Mouse (Mus musculus) activated CD4-positive, CD25-positive, alpha-beta regulatory T cell, adult 4 months (primary cell): ENCODE measurements around the gene Xylt1. TPM values are rescaled to one million over a fixed set of nuclear protein-coding genes. Genes with fewer than 3 reads are reported as not detected.

ENCODE experiments used
- ATAC-seq: one replicate; pipeline ENCODE4 v1.8.0; 2017
- polyA plus RNA-seq, 2 experiments: library from polyadenylated mRNA; unstranded; fragments of 100-300 nt; shearing (Covaris generic); gene quantifications; one replicate each; pipeline ENCODE4 v1.2.1; 2017

The Xylt1 gene
- polyA plus RNA-seq, 2 experiments from 2014 or later, result 1.9 to 3.2 TPM

- no peak for ATAC-seq
These were observed 14.7 kb downstream of the Xylt1 start for GRCm38 (mm10) chr7:117395511-117395910.

- ATAC-seq, result no peak
These were observed 17.1 kb downstream of the Xylt1 start for GRCm38 (mm10) chr7:117397877-117398276.

- ATAC-seq, result no peak
These were observed 19.2 kb downstream of the Xylt1 start for GRCm38 (mm10) chr7:117399971-117400370.

- no peak for ATAC-seq
These were observed 20.8 kb downstream of the Xylt1 start for GRCm38 (mm10) chr7:117401581-117401980.

GRCm38 (mm10) chr7:117406336-117406735 lies 25.6 kb downstream of the Xylt1 start:
- ATAC-seq, result no peak

GRCm38 (mm10) chr7:117409268-117409988 lies 28.6 kb downstream of the Xylt1 start:
- ATAC-seq, result no peak

GRCm38 (mm10) chr7:117411874-117412273 lies 31.1 kb downstream of the Xylt1 start:
- ATAC-seq, result no peak

- ATAC-seq, result no peak
These were observed 31.6 kb downstream of the Xylt1 start for GRCm38 (mm10) chr7:117412405-117412804.

- ATAC-seq, result peak; percentile 89
These were observed 33.7 kb downstream of the Xylt1 start for GRCm38 (mm10) chr7:117414341-117415008.

- no peak for ATAC-seq
These were observed 34.2 kb downstream of the Xylt1 start for GRCm38 (mm10) chr7:117415009-117415363.

- ATAC-seq, result no peak
These were observed 38.3 kb downstream of the Xylt1 start for GRCm38 (mm10) chr7:117419041-117419440.

GRCm38 (mm10) chr7:117419846-117420245 lies 39.1 kb downstream of the Xylt1 start:
- ATAC-seq, result no peak

GRCm38 (mm10) chr7:117420301-117420700 lies 39.5 kb downstream of the Xylt1 start:
- no peak for ATAC-seq

GRCm38 (mm10) chr7:117420836-117421566 lies 40.2 kb downstream of the Xylt1 start:
- no peak for ATAC-seq

- no peak for ATAC-seq
These were observed 44.1 kb downstream of the Xylt1 start for GRCm38 (mm10) chr7:117424841-117425240.

GRCm38 (mm10) chr7:117426366-117426765 lies 45.6 kb downstream of the Xylt1 start:
- ATAC-seq, result no peak

- peak; percentile 92 for ATAC-seq
These were observed 48.0 kb downstream of the Xylt1 start for GRCm38 (mm10) chr7:117428690-117429224.

- no peak for ATAC-seq
These were observed 48.7 kb downstream of the Xylt1 start for GRCm38 (mm10) chr7:117429483-117429882.

GRCm38 (mm10) chr7:117429895-117430294 lies 49.1 kb downstream of the Xylt1 start:
- no peak for ATAC-seq

GRCm38 (mm10) chr7:117430361-117430935 lies 49.7 kb downstream of the Xylt1 start:
- no peak for ATAC-seq

- ATAC-seq, result no peak
These were observed 52.9 kb downstream of the Xylt1 start for GRCm38 (mm10) chr7:117433641-117434040.

GRCm38 (mm10) chr7:117435091-117435490 lies 54.3 kb downstream of the Xylt1 start:
- no peak for ATAC-seq
